Mouse (Mus musculus) CH12.LX (cell line): Measurements from ENCODE around the gene Sptb. TPM values are rescaled to one million over a fixed set of nuclear protein-coding genes. Genes with fewer than 3 reads are reported as not detected.

Experiments used
- DNase-seq: peaks from one replicate; pipeline ENCODE4 v3.0.0-alpha.2; 2013; ENCODE audit errors: extremely low read depth
- H3K27ac ChIP-seq: 2 replicates; pipeline ENCODE4 v1.5.1; 2012; ENCODE audit warnings: low read depth, mild to moderate bottlenecking, control low read depth, moderate library complexity; ENCODE audit not compliant: insufficient read depth
- H3K27me3 ChIP-seq: replicated peaks from 2 replicates; pipeline ENCODE3; 2012; ENCODE audit warnings: inconsistent platforms
- H3K36me3 ChIP-seq, 2 experiments: replicated peaks in 1 of 2; 2 replicates each; pipeline versions ENCODE3 to v1.6.1; 2012; ENCODE audit warnings: inconsistent platforms in 1 of 2, low read length in 1 of 2, mild to moderate bottlenecking in 1 of 2, mixed read lengths in 1 of 2, moderate library complexity in 1 of 2; ENCODE audit not compliant: control insufficient read depth in 1 of 2, insufficient read depth in 1 of 2
- H3K4me1 ChIP-seq, 2 experiments: 2 replicates each; pipeline ENCODE4 v1.6.1; 2012; ENCODE audit warnings: inconsistent platforms in 1 of 2, moderate library complexity in 1 of 2; ENCODE audit not compliant: insufficient read depth in 2 of 2, control insufficient read depth in 1 of 2
- H3K4me2 ChIP-seq: 2 replicates; pipeline ENCODE4 v1.6.1; 2012; ENCODE audit warnings: low read depth, mild to moderate bottlenecking, control low read depth; ENCODE audit not compliant: poor library complexity, insufficient read depth, severe bottlenecking
- H3K4me3 ChIP-seq, 3 experiments: fragments of 150-350 bp in 1 of 3; sonication (generic) in 1 of 3; replicated peaks in 1 of 3; 2 replicates each; pipeline versions ENCODE3 to v1.5.1; 2011 to 2012; ENCODE audit warnings: low read depth in 2 of 3, low read length in 2 of 3, mild to moderate bottlenecking in 2 of 3, moderate library complexity in 2 of 3, control low read depth in 1 of 3, improper control_type of control experiment in 1 of 3, inconsistent platforms in 1 of 3, mixed read lengths in 1 of 3; ENCODE audit not compliant: poor library complexity in 1 of 3
- H3K79me2 ChIP-seq: replicated peaks from 2 replicates; pipeline ENCODE4 v1.6.1; 2012; ENCODE audit warnings: mild to moderate bottlenecking, moderate library complexity; ENCODE audit not compliant: control insufficient read depth, poor library complexity, insufficient read depth, severe bottlenecking; ENCODE audit errors: extremely low read depth
- H3K9ac ChIP-seq: 2 replicates; pipeline ENCODE4 v1.6.1; 2012; ENCODE audit warnings: low read depth, mild to moderate bottlenecking, control low read depth, moderate library complexity; ENCODE audit not compliant: insufficient read depth
- H3K9me3 ChIP-seq: replicated peaks from 2 replicates; pipeline ENCODE3; 2012; ENCODE audit warnings: low read length, inconsistent platforms, mixed read lengths
- BHLHE40 ChIP-seq: IDR thresholded peaks from 2 replicates; pipeline ENCODE4 v1.6.1; 2011; ENCODE audit warnings: mild to moderate bottlenecking, low read depth, low read length, improper control_type of control experiment
- CHD2 ChIP-seq: IDR thresholded peaks from 2 replicates; pipeline ENCODE4 v1.6.1; 2011; ENCODE audit warnings: low read length, improper control_type of control experiment
- CTCF ChIP-seq, 2 experiments: IDR thresholded peaks in 1 of 2; conservative IDR thresholded peaks in 1 of 2; 2 replicates each; pipeline ENCODE4 v1.5.1; 2011 to 2012; ENCODE audit warnings: low read depth in 2 of 2, low read length in 2 of 2, improper control_type of control experiment in 1 of 2, inconsistent platforms in 1 of 2, mild to moderate bottlenecking in 1 of 2, moderate library complexity in 1 of 2
- GABPA ChIP-seq: IDR thresholded peaks from 2 replicates; pipeline ENCODE4 v1.6.1; 2012; ENCODE audit warnings: low read depth, low read length, improper control_type of control experiment, inconsistent platforms; ENCODE audit not compliant: insufficient replicate concordance
- IRF4 ChIP-seq: IDR thresholded peaks from 2 replicates; pipeline ENCODE4 v1.6.1; 2014; ENCODE audit warnings: low read depth, mild to moderate bottlenecking, inconsistent platforms, low read length, improper control_type of control experiment
- KAT2A ChIP-seq: IDR thresholded peaks from 2 replicates; pipeline ENCODE4 v1.6.1; 2012; ENCODE audit warnings: low read length, improper control_type of control experiment, inconsistent platforms; ENCODE audit not compliant: insufficient replicate concordance
- MAFK ChIP-seq: IDR thresholded peaks from 2 replicates; pipeline ENCODE4 v1.6.1; 2011; ENCODE audit warnings: low read length, improper control_type of control experiment; ENCODE audit not compliant: insufficient replicate concordance
- MAX ChIP-seq: IDR thresholded peaks from 2 replicates; pipeline ENCODE4 v1.6.1; 2011; ENCODE audit warnings: low read length, improper control_type of control experiment
- MAZ ChIP-seq: IDR thresholded peaks from 2 replicates; pipeline ENCODE4 v1.6.1; 2012; ENCODE audit warnings: low read depth, mild to moderate bottlenecking, inconsistent platforms, low read length, improper control_type of control experiment, moderate library complexity
- MEF2A ChIP-seq: IDR thresholded peaks from 2 replicates; pipeline ENCODE4 v1.6.1; 2014; ENCODE audit warnings: low read depth, mild to moderate bottlenecking, inconsistent platforms, low read length, improper control_type of control experiment, borderline replicate concordance
- MXI1 ChIP-seq: IDR thresholded peaks from 2 replicates; pipeline ENCODE4 v1.6.1; 2011; ENCODE audit warnings: mild to moderate bottlenecking, low read depth, low read length, improper control_type of control experiment
- MYC ChIP-seq: IDR thresholded peaks from 2 replicates; pipeline ENCODE4 v1.6.1; 2011; ENCODE audit warnings: low read depth, mild to moderate bottlenecking, improper control_type of control experiment, low read length
- NELFE ChIP-seq: IDR thresholded peaks from 2 replicates; pipeline ENCODE4 v1.6.1; 2011; ENCODE audit warnings: low read depth, low read length, improper control_type of control experiment
- NRF1 ChIP-seq: IDR thresholded peaks from 2 replicates; pipeline ENCODE4 v1.6.1; 2014; ENCODE audit warnings: low read depth, mild to moderate bottlenecking, inconsistent platforms, low read length, improper control_type of control experiment, moderate library complexity
- PAX5 ChIP-seq: IDR thresholded peaks from 2 replicates; pipeline ENCODE4 v1.6.1; 2012; ENCODE audit warnings: low read length, inconsistent platforms, mixed read lengths
- POLR2A ChIP-seq: IDR thresholded peaks from 2 replicates; pipeline ENCODE4 v1.6.1; 2011; ENCODE audit warnings: low read depth, mild to moderate bottlenecking, improper control_type of control experiment, low read length
- RCOR1 ChIP-seq: conservative IDR thresholded peaks from 2 replicates; pipeline ENCODE4 v1.6.1; 2012; ENCODE audit warnings: low read depth, mild to moderate bottlenecking, inconsistent platforms, low read length, improper control_type of control experiment
- SMC3 ChIP-seq: IDR thresholded peaks from 2 replicates; pipeline ENCODE4 v1.6.1; 2011; ENCODE audit warnings: low read depth, low read length, improper control_type of control experiment
- TBP ChIP-seq: conservative IDR thresholded peaks from 2 replicates; pipeline ENCODE4 v1.6.1; 2011; ENCODE audit warnings: low read depth, low read length, improper control_type of control experiment
- TCF12 ChIP-seq: IDR thresholded peaks from 2 replicates; pipeline ENCODE4 v1.6.1; 2014; ENCODE audit warnings: low read depth, mild to moderate bottlenecking, inconsistent platforms, low read length, improper control_type of control experiment
- UBTF ChIP-seq: IDR thresholded peaks from 2 replicates; pipeline ENCODE4 v1.6.1; 2012; ENCODE audit warnings: low read depth, mild to moderate bottlenecking, inconsistent platforms, low read length, improper control_type of control experiment, moderate library complexity
- USF1 ChIP-seq: IDR thresholded peaks from 2 replicates; pipeline ENCODE4 v1.6.1; 2014; ENCODE audit warnings: low read depth, mild to moderate bottlenecking, inconsistent platforms, low read length, improper control_type of control experiment
- ZMIZ1 ChIP-seq: IDR thresholded peaks from 2 replicates; pipeline ENCODE4 v1.6.1; 2012; ENCODE audit warnings: low read depth, mild to moderate bottlenecking, inconsistent platforms, low read length, improper control_type of control experiment
- ZNF384 ChIP-seq: IDR thresholded peaks from 2 replicates; pipeline ENCODE4 v1.6.1; 2012; ENCODE audit warnings: low read depth, low read length, improper control_type of control experiment, inconsistent platforms
- dilution Hi-C: fragments of 300-500 bp; cut with MboI; formaldehyde crosslinking; loops from 2 replicates; pipeline ENCODE4 v1.14.3; 2020; ENCODE audit warnings: low sequenced_read_pairs; ENCODE audit not compliant: extremely low pct_unique_long_range_greater_than_20kb, extremely low pct_ligation_motif_present
- in situ Hi-C: fragments of 300-500 bp; cut with MboI; formaldehyde crosslinking; loops from 3 replicates; pipeline ENCODE4 v1.14.3; 2019; ENCODE audit warnings: low sequenced_read_pairs, low pct_ligation_motif_present, low pct_unique_long_range_greater_than_20kb, mixed read lengths
- polyA plus RNA-seq: library from polyadenylated mRNA; unstranded; fragments of >175 nt; gene quantifications from 2 replicates; pipeline ENCODE4 v1.2.1, GENCODE M21; 2012; ENCODE audit warnings: low read depth; ENCODE audit not compliant: insufficient read length
- total RNA-seq, 2 experiments: library from RNA; depleted of rRNA; stranded (reverse); fragments of 300-350 nt in 1 of 2; fragments of >200 nt in 1 of 2; gene quantifications; 2 replicates each; pipeline ENCODE4 v1.2.3; 2012 to 2014

The Sptb gene
- total and polyA plus RNA-seq, 3 experiments = 0.03 to 0.04 (median 0.04) TPM

DNA sequence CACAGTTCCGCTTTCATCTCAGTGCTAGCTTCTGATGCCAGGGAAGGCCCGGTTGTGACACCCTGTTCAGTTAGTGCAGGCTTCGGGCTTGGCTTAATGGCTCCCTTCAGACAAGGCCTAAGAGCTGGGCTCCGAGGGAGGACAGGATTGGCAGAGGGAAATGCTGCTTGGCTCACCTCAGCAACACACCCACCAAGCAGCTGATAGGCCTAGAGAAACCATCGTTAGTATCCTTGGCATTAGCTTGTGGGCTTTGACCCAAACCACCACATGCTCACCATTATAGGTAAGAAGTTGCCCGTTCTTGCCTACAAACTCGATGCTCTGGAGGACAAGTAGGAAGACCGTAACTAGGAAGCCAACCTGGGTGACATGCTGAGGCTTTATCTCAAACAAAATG lies 38.3 kb downstream of the Sptb start:
- no peaks in the 10 kb centered on the region for H3K27me3 ChIP-seq
- no peak overlapping the region for H3K4me3 ChIP-seq
- H3K4me1 ChIP-seq = peaks cover 2% of the 10 kb centered on the region in 2 experiments; a peak in 2 of 4 replicates
- no peak for TF ChIP-seq NRF1
- no peak for TF ChIP-seq ZNF384
- TF ChIP-seq MXI1 = no peak
- no peak for TF ChIP-seq MAX
- no peak for TF ChIP-seq BHLHE40
- TF ChIP-seq GABPA = no peak
- no peak for TF ChIP-seq MAZ
- TF ChIP-seq CTCF (conservative IDR thresholded peaks at IDR 0.05 in 1 of 2, IDR thresholded peaks at IDR 0.05 in 1 of 2; ENCODE audit: low read depth in 2 of 2, low read length in 2 of 2) = no peak
- no peak for TF ChIP-seq MEF2A
- TF ChIP-seq UBTF = no peak
- no peak for TF ChIP-seq MYC
- TF ChIP-seq POLR2A = no peak
- TF ChIP-seq KAT2A = no peak
- no peak for TF ChIP-seq RCOR1
- no peak for TF ChIP-seq TCF12
- TF ChIP-seq CHD2 = no peak
- no peak for TF ChIP-seq NELFE
- no peak for TF ChIP-seq MAFK
- TF ChIP-seq, all 38 proteins: peak for 0
- H3K36me3 ChIP-seq = no peaks in the 10 kb centered on the region
- H3K27ac ChIP-seq = no peak overlapping the region
- no peaks in the 10 kb centered on the region for H3K79me2 ChIP-seq
- H3K4me2 ChIP-seq = no peak overlapping the region
- no peak overlapping the region for H3K9ac ChIP-seq
- no peak for DNase-seq
- dilution Hi-C loops = no loop called here
- H3K9me3 ChIP-seq = no peaks in the 10 kb centered on the region
- in situ Hi-C loops = no loop called here

DNA sequence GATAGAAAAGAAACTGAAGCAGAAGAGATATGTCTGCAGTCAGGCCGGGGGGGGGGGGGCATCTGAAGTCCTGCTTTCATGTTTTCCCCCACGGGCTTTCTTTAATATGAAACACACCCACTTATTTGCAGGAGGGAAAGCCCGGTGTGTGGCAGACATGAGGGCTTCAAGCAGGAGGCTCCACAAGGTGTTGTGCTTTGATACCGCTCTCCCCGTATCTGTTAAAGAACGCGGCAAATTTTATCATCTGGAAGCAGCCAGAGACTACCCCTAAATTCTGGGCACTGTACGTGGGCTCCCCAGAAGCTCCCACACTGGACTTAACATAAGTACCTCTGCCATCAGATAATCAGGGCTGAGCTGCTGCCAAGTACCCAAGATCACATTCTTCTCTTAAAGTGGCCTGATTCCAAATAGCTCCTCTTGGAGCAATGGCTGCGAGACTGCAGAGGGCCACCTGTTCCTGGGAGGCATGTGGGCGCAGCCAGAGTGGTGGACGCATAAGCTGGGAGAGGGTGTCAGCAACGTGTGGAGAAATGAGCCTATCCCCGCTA lies 39.7 kb downstream of the Sptb start:
- TF ChIP-seq NRF1 (no peak), TBP (no peak), IRF4 (no peak), USF1 (no peak), SMC3 (no peak), PAX5 (no peak), CHD2 (no peak), MYC (no peak), MAX (no peak), ZMIZ1 (no peak), MAFK (no peak), MAZ (no peak), MXI1 (no peak), ZNF384 (no peak)
- in situ Hi-C loops = no loop called here
- Histone ChIP-seq H3K4me2 (no peak overlapping the region), H3K9me3 (no peaks in the 10 kb centered on the region), H3K27me3 (no peaks in the 10 kb centered on the region), H3K4me3 (no peak overlapping the region), H3K4me1 (no peaks in the 10 kb centered on the region), H3K79me2 (no peaks in the 10 kb centered on the region), H3K9ac (no peak overlapping the region), H3K27ac (no peak overlapping the region), H3K36me3 (no peaks in the 10 kb centered on the region)
- DNase-seq = no peak
- dilution Hi-C loops = no loop called here
